Mouse (Mus musculus): ENCODE measurements around the gene Wdr73. TPM values are rescaled to one million over a fixed set of nuclear protein-coding genes. Genes with fewer than 3 reads are reported as not detected.

Gene Wdr73
- total and polyA plus RNA-seq, 2 experiments from 2014 or later, result 33.2 to 35.0 TPM

GRCm38 (mm10) chr7:80846709-80847108 lies 54.4 kb downstream of the Wdr73 start:
- no peak for DNase-seq (ENCODE audit: low spot score)
- no peaks in the 10 kb centered on the region for H3K36me3 ChIP-seq (ENCODE audit: insufficient read depth, low read length)

GRCm38 (mm10) chr7:80846280-80846678 lies 54.8 kb downstream of the Wdr73 start:
- Histone ChIP-seq H3K9ac (replicated peaks; ENCODE audit: low read length, poor library complexity, severe bottlenecking) (no peak overlapping the region), H3K36me3 (ENCODE audit: insufficient read depth, low read length) (no peaks in the 10 kb centered on the region), H3K27me3 (ENCODE audit: insufficient read depth, low read length) (no peaks in the 10 kb centered on the region), H3K4me3 (ENCODE audit: low read depth, low read length) (no peak overlapping the region), H3K4me1 (ENCODE audit: insufficient read depth, low read length) (no peaks in the 10 kb centered on the region), H3K4me2 (ENCODE audit: low read depth, low read length, poor library complexity, severe bottlenecking) (no peak overlapping the region; the same call in 1 of the 2 replicates), H3K27ac (ENCODE audit: low read depth, low read length) (no peak overlapping the region), H3K9me3 (ENCODE audit: low read length) (no peaks in the 10 kb centered on the region)
- ATAC-seq (ENCODE audit: low FRiP score) (no peak), DNase-seq (ENCODE audit: low spot score) (no peak)
- TF ChIP-seq CTCF (IDR thresholded peaks at IDR 0.05), result no peak
- WGBS, result 93% methylated on average over 10 of the region's 10 CpGs

More at GRCm38 (mm10) chr7:80846709-80847108, 54.4 kb downstream of the Wdr73 start:
- TF ChIP-seq CTCF (IDR thresholded peaks at IDR 0.05), result no peak
- no peaks in the 10 kb centered on the region for H3K27me3 ChIP-seq (ENCODE audit: insufficient read depth, low read length)
- H3K9me3 ChIP-seq (ENCODE audit: low read length), result no peaks in the 10 kb centered on the region
- no peak overlapping the region for H3K27ac ChIP-seq (ENCODE audit: low read depth, low read length)
- H3K4me1 ChIP-seq (ENCODE audit: insufficient read depth, low read length), result no peaks in the 10 kb centered on the region
- 87% methylated on average over 5 of the region's 5 CpGs for WGBS
- ATAC-seq (ENCODE audit: low FRiP score), result no peak
- H3K9ac ChIP-seq (replicated peaks; ENCODE audit: low read length, poor library complexity, severe bottlenecking), result no peak overlapping the region
- H3K4me3 ChIP-seq (ENCODE audit: low read depth, low read length), result no peak overlapping the region
- no peak overlapping the region for H3K4me2 ChIP-seq (ENCODE audit: low read depth, low read length, poor library complexity, severe bottlenecking)

- no peak for ATAC-seq (ENCODE audit: low FRiP score)
- H3K9me3 ChIP-seq (ENCODE audit: low read length), result no peaks in the 10 kb centered on the region
- H3K4me2 ChIP-seq (ENCODE audit: low read depth, low read length, poor library complexity, severe bottlenecking), result no peak overlapping the region; the same call in 1 of the 2 replicates
- no peak overlapping the region for H3K4me3 ChIP-seq (ENCODE audit: low read depth, low read length)
- no peak for TF ChIP-seq CTCF (IDR thresholded peaks at IDR 0.05)
- WGBS, result 75% methylated on average over 15 of the region's 15 CpGs
- no peak overlapping the region for H3K9ac ChIP-seq (replicated peaks; ENCODE audit: low read length, poor library complexity, severe bottlenecking)
- no peaks in the 10 kb centered on the region for H3K4me1 ChIP-seq (ENCODE audit: insufficient read depth, low read length)
- no peaks in the 10 kb centered on the region for H3K27me3 ChIP-seq (ENCODE audit: insufficient read depth, low read length)
- H3K36me3 ChIP-seq (ENCODE audit: insufficient read depth, low read length), result no peaks in the 10 kb centered on the region
- no peak for DNase-seq (ENCODE audit: low spot score)
- no peak overlapping the region for H3K27ac ChIP-seq (ENCODE audit: low read depth, low read length)
Observed at GRCm38 (mm10) chr7:80845621-80846279, 55.3 kb downstream of the Wdr73 start.

- Histone ChIP-seq H3K36me3 (ENCODE audit: insufficient read depth, low read length) (no peaks in the 10 kb centered on the region), H3K27me3 (ENCODE audit: insufficient read depth, low read length) (no peaks in the 10 kb centered on the region), H3K4me2 (ENCODE audit: low read depth, low read length, poor library complexity, severe bottlenecking) (no peak overlapping the region), H3K27ac (ENCODE audit: low read depth, low read length) (no peak overlapping the region), H3K4me3 (ENCODE audit: low read depth, low read length) (no peak overlapping the region), H3K9ac (replicated peaks; ENCODE audit: low read length, poor library complexity, severe bottlenecking) (no peak overlapping the region), H3K9me3 (ENCODE audit: low read length) (no peaks in the 10 kb centered on the region), H3K4me1 (ENCODE audit: insufficient read depth, low read length) (no peaks in the 10 kb centered on the region)
- WGBS, result 96% methylated on average over 12 of the region's 12 CpGs
- DNase-seq (ENCODE audit: low spot score) (no peak), ATAC-seq (ENCODE audit: low FRiP score) (no peak)
- TF ChIP-seq CTCF (IDR thresholded peaks at IDR 0.05), result no peak
Observed at GRCm38 (mm10) chr7:80844691-80845090, 56.4 kb downstream of the Wdr73 start.

GRCm38 (mm10) chr7:80843910-80844640 lies 57.0 kb downstream of the Wdr73 start:
- H3K36me3 ChIP-seq (ENCODE audit: insufficient read depth, low read length), result no peaks in the 10 kb centered on the region

GRCm38 (mm10) chr7:80843176-80843575 lies 57.9 kb downstream of the Wdr73 start:
- no peaks in the 10 kb centered on the region for H3K4me1 ChIP-seq (ENCODE audit: insufficient read depth, low read length)
- no peak overlapping the region for H3K27ac ChIP-seq (ENCODE audit: low read depth, low read length)
- no peak for TF ChIP-seq CTCF (IDR thresholded peaks at IDR 0.05)
- H3K4me3 ChIP-seq (ENCODE audit: low read depth, low read length), result no peak overlapping the region
- no peak for DNase-seq (ENCODE audit: low spot score)
- H3K27me3 ChIP-seq (ENCODE audit: insufficient read depth, low read length), result no peaks in the 10 kb centered on the region
- WGBS, result 93% methylated on average over 1 of the region's 1 CpGs
- H3K36me3 ChIP-seq (ENCODE audit: insufficient read depth, low read length), result no peaks in the 10 kb centered on the region
- no peak overlapping the region for H3K9ac ChIP-seq (replicated peaks; ENCODE audit: low read length, poor library complexity, severe bottlenecking)
- no peaks in the 10 kb centered on the region for H3K9me3 ChIP-seq (ENCODE audit: low read length)
- no peak for ATAC-seq (ENCODE audit: low FRiP score)
- H3K4me2 ChIP-seq (ENCODE audit: low read depth, low read length, poor library complexity, severe bottlenecking), result no peak overlapping the region

More at GRCm38 (mm10) chr7:80843910-80844640, 57.0 kb downstream of the Wdr73 start:
- H3K27me3 ChIP-seq (ENCODE audit: insufficient read depth, low read length), result no peaks in the 10 kb centered on the region
- no peak overlapping the region for H3K4me2 ChIP-seq (ENCODE audit: low read depth, low read length, poor library complexity, severe bottlenecking)
- no peak overlapping the region for H3K9ac ChIP-seq (replicated peaks; ENCODE audit: low read length, poor library complexity, severe bottlenecking)
- no peak overlapping the region for H3K4me3 ChIP-seq (ENCODE audit: low read depth, low read length)
- no peaks in the 10 kb centered on the region for H3K4me1 ChIP-seq (ENCODE audit: insufficient read depth, low read length)
- DNase-seq (ENCODE audit: low spot score) (no peak), ATAC-seq (ENCODE audit: low FRiP score) (no peak)
- no peak overlapping the region for H3K27ac ChIP-seq (ENCODE audit: low read depth, low read length)
- H3K9me3 ChIP-seq (ENCODE audit: low read length), result no peaks in the 10 kb centered on the region
- no peak for TF ChIP-seq CTCF (IDR thresholded peaks at IDR 0.05)
- 93% methylated on average over 8 of the region's 8 CpGs for WGBS

All from midbrain, postnatal 0 days (tissue).